Mouse (Mus musculus) midbrain, embryonic 13.5 days (tissue): ENCODE data around the gene Cd300lb. TPM values are rescaled to one million over a fixed set of nuclear protein-coding genes. Genes with fewer than 3 reads are reported as not detected.

Experiments
- ATAC-seq: fragments of 200-750 bp; cut with Nextera tagmentation; 2 replicates; pipeline ENCODE4 v1.8.0; 2017; ENCODE audit warnings: mild to moderate bottlenecking, moderate TSS enrichment, moderate library complexity
- H3K27ac ChIP-seq: fragments of 300-500 bp; sonication (generic); 2 replicates; pipeline ENCODE4 v1.5.1; 2015; ENCODE audit warnings: inconsistent platforms, mild to moderate bottlenecking, moderate library complexity
- H3K27me3 ChIP-seq: fragments of 300-500 bp; sonication (generic); 2 replicates; pipeline ENCODE4 v1.6.1; 2015; ENCODE audit warnings: mild to moderate bottlenecking, inconsistent platforms
- H3K36me3 ChIP-seq: fragments of 300-500 bp; sonication (generic); 2 replicates; pipeline ENCODE4 v1.6.1; 2015; ENCODE audit warnings: mild to moderate bottlenecking, inconsistent platforms
- H3K4me1 ChIP-seq: fragments of 300-500 bp; sonication (generic); replicated peaks from 2 replicates; pipeline ENCODE4 v1.6.1; 2015; ENCODE audit warnings: inconsistent platforms
- H3K4me2 ChIP-seq: fragments of 300-500 bp; sonication (generic); replicated peaks from 2 replicates; pipeline ENCODE4 v1.6.1; 2015; ENCODE audit warnings: moderate library complexity, mild to moderate bottlenecking, inconsistent platforms
- H3K4me3 ChIP-seq: fragments of 300-500 bp; sonication (generic); replicated peaks from 2 replicates; pipeline ENCODE4 v1.5.1; 2015; ENCODE audit warnings: mild to moderate bottlenecking, inconsistent platforms
- H3K9ac ChIP-seq: fragments of 300-500 bp; sonication (generic); replicated peaks from 2 replicates; pipeline ENCODE4 v1.6.1; 2015; ENCODE audit warnings: mild to moderate bottlenecking, inconsistent platforms
- H3K9me3 ChIP-seq: fragments of 300-500 bp; sonication (generic); 2 replicates; pipeline ENCODE4 v1.6.1; 2016; ENCODE audit warnings: mild to moderate bottlenecking, inconsistent platforms
- WGBS: fragments of 180-500 bp; shearing (Covaris S2); methylation state at CpG from one replicate; pipeline ENCODE4 v1.1.7; 2015; 5-methylcytosine and 5-hydroxymethylcytosine counted together
- polyA plus RNA-seq: library from polyadenylated mRNA; unstranded; fragments of >200 nt; fragmentation: Nextera tagmentation; extraction: Ambion mirVana; gene quantifications from 2 replicates; pipeline ENCODE4 v1.2.1, GENCODE M21; 2015

The Cd300lb gene
- polyA plus RNA-seq, 1 experiment from 2014 or later: 0.05 TPM

DNA sequence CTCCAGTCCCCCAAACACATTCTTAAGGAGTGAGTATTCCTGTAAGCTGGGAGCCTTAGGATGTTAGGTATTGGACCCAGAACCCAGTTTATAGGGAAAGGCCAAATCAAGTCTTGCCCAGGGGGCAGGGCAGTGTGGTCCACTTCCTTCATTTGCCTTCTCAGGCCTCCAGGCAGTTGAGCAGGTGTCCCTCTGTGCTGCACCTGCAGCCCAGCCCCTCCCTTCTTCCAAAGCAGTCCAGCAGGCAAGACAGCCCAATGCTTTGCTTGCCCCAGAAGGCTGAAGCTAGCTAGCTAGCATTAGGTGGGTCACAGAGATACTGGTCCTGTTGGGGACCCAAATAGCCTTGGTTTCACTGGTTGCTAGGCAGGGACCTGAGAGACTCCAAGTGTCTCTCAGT, 54.0 kb downstream of the Cd300lb start:
- Histone ChIP-seq H3K4me1 (peaks cover 11% of the 10 kb centered on the region; the same call in 1 of the 2 replicates), H3K9ac (no peak overlapping the region), H3K27me3 (no peaks in the 10 kb centered on the region), H3K9me3 (no peaks in the 10 kb centered on the region), H3K36me3 (no peaks in the 10 kb centered on the region), H3K27ac (no peak overlapping the region), H3K4me3 (no peak overlapping the region), H3K4me2 (no peak overlapping the region)
- no peak for ATAC-seq

DNA sequence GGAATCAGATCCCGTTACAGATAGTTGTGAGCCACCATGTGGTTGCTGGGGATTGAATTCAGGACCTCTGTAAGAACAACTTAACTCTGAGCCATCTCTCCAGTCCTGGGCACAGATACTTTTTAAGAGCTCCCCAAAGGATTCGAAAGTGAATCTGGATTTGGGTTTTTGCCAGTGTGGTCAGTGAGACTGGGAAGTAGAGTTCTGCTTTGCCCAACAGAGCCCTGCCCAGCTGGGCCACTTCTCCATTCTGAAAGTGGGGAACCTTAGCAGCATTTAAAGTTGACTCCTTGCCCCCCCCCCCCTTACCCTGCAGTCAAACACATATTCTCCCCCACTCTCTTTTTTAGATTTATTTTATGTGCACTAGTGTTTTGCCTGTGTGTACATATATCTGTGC, 54.5 kb downstream of the Cd300lb start:
- H3K9ac ChIP-seq: no peak overlapping the region
- 74% methylated on average over 2 of the region's 2 CpGs for WGBS
- no peaks in the 10 kb centered on the region for H3K27me3 ChIP-seq
- no peak overlapping the region for H3K4me3 ChIP-seq
- peaks cover 13% of the 10 kb centered on the region; the same call in 1 of the 2 replicates for H3K4me1 ChIP-seq
- no peak overlapping the region for H3K4me2 ChIP-seq
- no peaks in the 10 kb centered on the region for H3K36me3 ChIP-seq
- H3K9me3 ChIP-seq: no peaks in the 10 kb centered on the region
- H3K27ac ChIP-seq: no peak overlapping the region
- ATAC-seq: no peak

DNA sequence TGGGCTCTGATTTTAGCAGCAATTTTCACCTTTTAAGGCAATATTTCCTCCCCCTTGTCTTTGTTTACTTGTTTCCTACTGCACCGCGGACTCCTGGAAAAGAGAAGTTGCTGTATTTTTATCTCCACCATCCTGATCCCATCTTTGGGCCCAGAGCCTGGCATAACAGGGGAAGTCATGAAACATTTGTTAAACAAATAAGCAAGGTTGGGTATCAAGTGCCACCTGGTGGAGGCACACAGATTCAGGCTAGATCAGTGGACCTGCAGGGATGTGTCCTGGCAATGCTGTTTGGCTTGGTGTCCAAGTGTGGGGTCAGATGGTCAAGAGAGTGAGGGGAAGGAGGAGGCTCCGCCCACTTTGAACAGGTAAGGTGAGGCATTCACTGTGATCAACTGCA, 57.0 kb downstream of the Cd300lb start:
- Histone ChIP-seq H3K27me3 (no peaks in the 10 kb centered on the region), H3K4me3 (no peak overlapping the region), H3K27ac (no peak overlapping the region), H3K4me1 (peaks cover 25% of the 10 kb centered on the region), H3K9me3 (no peaks in the 10 kb centered on the region), H3K36me3 (no peaks in the 10 kb centered on the region), H3K9ac (no peak overlapping the region), H3K4me2 (no peak overlapping the region)
- WGBS: 78% methylated on average over 3 of the region's 3 CpGs
- no peak for ATAC-seq

DNA sequence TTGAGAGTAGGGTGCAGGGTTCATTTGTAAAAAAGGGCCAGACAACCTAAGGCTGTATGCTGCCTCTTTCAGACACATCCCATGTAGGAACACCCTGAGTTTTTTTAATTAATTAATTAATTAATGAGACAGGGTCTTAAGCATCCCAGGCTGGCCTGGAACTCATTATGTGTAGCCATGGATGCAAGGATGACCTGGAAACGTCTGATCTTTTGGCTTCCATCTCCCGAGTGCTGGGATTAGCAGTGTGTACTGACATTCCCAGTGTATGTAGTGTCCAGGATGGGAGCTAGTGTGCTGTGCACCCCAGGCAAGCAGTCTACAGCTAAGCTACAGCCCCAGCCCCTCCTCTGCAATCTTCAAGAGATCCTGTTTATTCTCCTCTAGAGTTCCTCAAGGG, 57.6 kb downstream of the Cd300lb start:
- no peaks in the 10 kb centered on the region for H3K27me3 ChIP-seq
- no peaks in the 10 kb centered on the region for H3K36me3 ChIP-seq
- H3K4me3 ChIP-seq: no peak overlapping the region
- ATAC-seq: no peak
- H3K9me3 ChIP-seq: no peaks in the 10 kb centered on the region
- H3K9ac ChIP-seq: no peak overlapping the region
- no peak overlapping the region for H3K4me2 ChIP-seq
- H3K27ac ChIP-seq: no peak overlapping the region
- H3K4me1 ChIP-seq: peaks cover 25% of the 10 kb centered on the region
- 29% methylated on average over 2 of the region's 2 CpGs for WGBS

DNA sequence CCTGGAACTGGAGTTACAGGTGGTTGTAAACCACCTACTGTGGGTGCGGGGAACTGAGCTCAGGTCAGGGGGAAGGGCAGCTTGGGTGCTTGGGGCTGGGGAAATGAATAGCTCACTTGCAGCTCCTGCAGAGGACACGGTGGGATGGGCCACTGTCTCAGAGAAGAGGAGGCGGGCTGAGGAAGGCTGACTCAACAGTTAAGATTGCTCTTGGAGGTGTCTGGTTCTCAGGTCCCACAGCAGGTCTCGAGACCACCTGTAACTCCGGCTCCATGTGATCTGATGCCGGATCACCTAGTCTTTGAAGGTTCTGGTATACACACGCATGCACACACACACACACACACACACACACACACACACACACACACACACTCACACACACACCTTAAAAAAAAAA, 58.0 kb downstream of the Cd300lb start:
- Histone ChIP-seq H3K27me3 (no peaks in the 10 kb centered on the region), H3K4me2 (no peak overlapping the region), H3K9me3 (no peaks in the 10 kb centered on the region), H3K36me3 (no peaks in the 10 kb centered on the region), H3K27ac (no peak overlapping the region), H3K9ac (no peak overlapping the region), H3K4me3 (no peak overlapping the region), H3K4me1 (peaks cover 25% of the 10 kb centered on the region)
- ATAC-seq: no peak
- WGBS: 55% methylated on average over 7 of the region's 7 CpGs

DNA sequence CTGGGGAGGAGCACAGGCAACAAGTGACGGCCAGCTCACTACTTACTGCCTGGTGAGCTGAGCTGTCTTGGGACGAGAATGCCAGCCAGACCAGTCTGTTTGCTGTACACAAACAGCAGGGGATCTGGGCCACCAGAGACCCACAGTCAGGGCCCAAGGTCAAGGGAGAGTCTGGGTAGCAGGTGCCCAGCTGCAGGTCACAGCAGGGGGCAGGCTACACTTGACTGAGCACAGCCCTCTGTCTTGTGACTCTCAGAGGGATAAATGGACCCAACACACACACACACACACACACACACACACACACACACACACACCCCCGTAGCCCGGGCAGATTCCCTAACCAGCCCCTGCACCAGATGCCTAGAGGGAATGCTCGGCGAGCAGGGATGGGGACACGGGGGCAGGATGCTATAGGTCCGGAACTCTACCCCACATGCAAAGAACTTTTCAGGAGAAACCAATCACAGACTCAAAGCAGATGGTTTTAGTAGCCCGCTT, 58.8 kb downstream of the Cd300lb start:
- Histone ChIP-seq H3K4me2 (no peak overlapping the region), H3K9me3 (no peaks in the 10 kb centered on the region), H3K4me1 (peaks cover 25% of the 10 kb centered on the region), H3K27me3 (no peaks in the 10 kb centered on the region), H3K4me3 (no peak overlapping the region), H3K27ac (no peak overlapping the region), H3K9ac (no peak overlapping the region), H3K36me3 (no peaks in the 10 kb centered on the region)
- 9% methylated on average over 9 of the region's 9 CpGs for WGBS
- no peak for ATAC-seq

DNA sequence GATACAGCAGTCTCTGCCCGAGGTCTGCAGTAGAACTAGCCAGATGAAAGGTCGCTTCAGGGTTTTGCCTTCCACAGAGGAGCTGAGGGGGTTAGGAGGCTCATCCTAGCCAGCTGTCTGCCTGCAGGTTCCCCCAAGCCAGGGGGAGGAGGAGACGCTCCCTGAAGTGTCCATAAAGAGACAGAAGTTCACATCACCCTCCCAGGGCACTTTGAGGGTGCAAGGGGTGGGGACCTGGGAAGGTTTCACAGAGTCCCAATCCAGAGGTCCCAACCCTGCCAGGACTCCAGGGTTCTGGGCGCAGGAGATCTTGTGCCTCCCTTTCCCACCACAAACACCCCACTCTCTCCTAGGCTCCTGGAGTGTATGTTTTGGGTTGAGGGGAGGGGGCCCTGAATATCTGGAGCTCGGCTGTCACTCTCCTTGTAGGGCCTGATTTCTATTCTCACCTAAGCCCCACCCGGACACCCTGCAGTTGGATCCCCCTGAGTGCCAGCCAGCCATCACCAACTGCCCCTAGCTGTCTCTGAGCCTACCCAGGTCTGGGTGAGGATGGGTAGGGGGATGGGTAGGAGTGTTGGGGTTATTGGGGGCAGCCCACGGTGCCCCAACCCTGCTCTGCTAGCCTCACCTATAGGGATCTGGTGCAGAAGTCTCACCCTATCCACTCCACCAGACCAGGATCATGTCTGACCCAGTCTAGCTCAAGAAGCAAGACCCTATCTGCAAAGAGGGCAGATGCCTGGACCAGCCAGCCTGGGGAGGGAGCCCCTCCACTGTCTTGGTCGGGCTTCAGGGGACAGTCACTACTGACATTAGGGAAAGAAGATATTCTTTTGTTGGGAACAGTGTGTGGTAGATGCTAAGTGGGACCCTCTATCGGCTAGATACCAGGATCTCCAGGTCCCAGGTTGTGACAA, 59.7 kb downstream of the Cd300lb start:
- 63% methylated on average over 9 of the region's 9 CpGs for WGBS
- no peak overlapping the region for H3K4me3 ChIP-seq
- ATAC-seq: peak; percentile 17; the same call in 1 of the 2 replicates
- no peaks in the 10 kb centered on the region for H3K27me3 ChIP-seq
- peaks cover 25% of the 10 kb centered on the region for H3K4me1 ChIP-seq
- no peak overlapping the region for H3K9ac ChIP-seq
- H3K9me3 ChIP-seq: no peaks in the 10 kb centered on the region
- H3K36me3 ChIP-seq: no peaks in the 10 kb centered on the region
- H3K27ac ChIP-seq: no peak overlapping the region
- H3K4me2 ChIP-seq: no peak overlapping the region

DNA sequence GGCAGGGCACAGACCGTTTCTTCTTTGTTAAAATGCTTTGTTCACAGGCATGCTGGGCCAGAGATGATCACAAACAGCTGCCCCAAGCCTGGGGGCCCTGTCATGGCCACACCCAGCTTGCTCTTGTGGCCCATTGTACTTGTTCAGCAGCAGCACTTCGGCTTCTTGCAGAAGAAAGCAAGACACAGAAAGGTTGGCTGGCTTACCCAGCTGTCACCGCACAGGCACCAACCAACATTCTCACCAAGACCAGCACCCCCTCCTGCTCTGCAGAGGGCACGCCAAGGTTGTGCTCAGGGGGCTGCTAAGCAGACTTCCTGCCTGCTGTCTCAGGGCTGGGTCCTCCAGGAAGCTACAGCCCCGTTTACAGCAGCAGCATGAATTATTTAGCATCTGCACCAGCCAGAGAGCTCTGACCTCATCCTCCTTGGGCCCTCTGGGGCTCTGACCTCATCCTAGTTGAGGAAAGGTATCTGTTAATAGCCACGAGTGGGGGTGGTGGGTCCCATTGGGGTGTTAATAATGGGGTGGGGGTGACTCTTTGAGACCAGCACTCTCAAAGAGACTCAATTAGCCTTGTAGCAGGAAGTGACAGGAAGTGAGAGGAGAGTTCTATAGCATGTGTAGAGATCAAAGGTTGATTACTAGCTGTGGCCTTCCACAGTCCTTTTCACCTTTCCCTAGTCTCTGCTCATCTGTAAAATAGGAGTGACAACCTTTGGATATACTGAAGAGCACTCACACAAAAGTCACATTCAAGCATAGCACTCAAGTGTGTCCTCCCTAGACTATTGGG, 61.0 kb downstream of the Cd300lb start:
- WGBS: 17% methylated on average over 6 of the region's 6 CpGs
- Histone ChIP-seq H3K4me2 (no peak overlapping the region), H3K4me1 (peaks cover 25% of the 10 kb centered on the region), H3K36me3 (no peaks in the 10 kb centered on the region), H3K9ac (no peak overlapping the region), H3K27ac (peak overlapping the region; percentile 57; the same call in 1 of the 2 replicates), H3K27me3 (no peaks in the 10 kb centered on the region), H3K4me3 (no peak overlapping the region), H3K9me3 (no peaks in the 10 kb centered on the region)
- ATAC-seq: peak; percentile 22; the same call in 1 of the 2 replicates

Other genes with a start within 250 kb of the Cd300lb start
- 1.6 and 1.7 TPM in 2 replicates for gene Dnaic2, start 207.0 kb downstream of the Cd300lb start, polyA plus RNA-seq
- 0.35 and 1.2 TPM in 2 replicates for gene Kif19a, start 169.0 kb downstream of the Cd300lb start, polyA plus RNA-seq
- gene Btbd17, start 138.4 kb downstream of the Cd300lb start, polyA plus RNA-seq: 30.1 and 33.6 TPM in 2 replicates
- gene Gpr142, start 135.5 kb downstream of the Cd300lb start, polyA plus RNA-seq: not detected in 2 replicates
- 5.9 and 7.1 TPM in 2 replicates for gene Gprc5c, start 83.2 kb downstream of the Cd300lb start, polyA plus RNA-seq
- gene Cd300a, start 44.3 kb downstream of the Cd300lb start, polyA plus RNA-seq: 0.55 and 0.67 TPM in 2 replicates
- gene Cd300c, start 34.8 kb upstream of the Cd300lb start, polyA plus RNA-seq: not detected in 2 replicates
- not detected in 2 replicates for gene Cd300ld, start 55.5 kb upstream of the Cd300lb start, polyA plus RNA-seq
- gene Cd300c2, start 67.5 kb upstream of the Cd300lb start, polyA plus RNA-seq: 0.81 and 0.82 TPM in 2 replicates
- not detected in 2 replicates for gene Cd300ld2, start 81.8 kb upstream of the Cd300lb start, polyA plus RNA-seq
- not detected in 2 replicates for gene Cd300ld4, start 92.6 kb upstream of the Cd300lb start, polyA plus RNA-seq
- not detected in 2 replicates for gene Cd300ld5, start 103.4 kb upstream of the Cd300lb start, polyA plus RNA-seq
- gene Cd300ld3, start 114.0 kb upstream of the Cd300lb start, polyA plus RNA-seq: not detected in 2 replicates
- gene Cd300e, start 127.8 kb upstream of the Cd300lb start, polyA plus RNA-seq: not detected in 2 replicates
- gene Rab37, start 157.0 kb upstream of the Cd300lb start, polyA plus RNA-seq: 0.63 and 1.3 TPM in 2 replicates
- gene Cd300lf, start 199.6 kb upstream of the Cd300lb start, polyA plus RNA-seq: 0.28 TPM in 1 of 2 replicates, not detected in the other
- gene Slc9a3r1, start 229.0 kb upstream of the Cd300lb start, polyA plus RNA-seq: 30.4 and 34.3 TPM in 2 replicates